Comparison of ENCODE assay signal across 8 mouse cellular contexts in genomic region chr1:151692867-151693266, GRCm38 (mm10).
DNase-seq lines count a peak whose midpoint lies in the region.
"Not testable (repeated sequence)": the region's sequence is repeated elsewhere in the genome, so short reads cannot be mapped to it uniquely, and the experiment has no call there.

No protein-coding gene starts in this region.

- DNase-seq in MN1 (ENCODE audit: low spot score), result peak; percentile 48
- DNase-seq in adrenal gland, postnatal 25 days, result peak; percentile 77
- DNase-seq in gastrocnemius, postnatal 36 days, result peak; percentile 68 to 84
- DNase-seq in heart, postnatal 10 days, result peak; percentile 87 to 88
- peak; percentile 80 to 81 for DNase-seq in kidney, adult 8-10 months
- DNase-seq in left cerebral cortex, postnatal 4 days, result peak; percentile 23
- DNase-seq in lung, postnatal 4 days, result peak; percentile 73 to 82
- DNase-seq in urinary bladder, postnatal 14 days (ENCODE audit: low spot score), result peak; percentile 73

- intact Hi-C loops in gastrocnemius, postnatal 36 days (cut with DNase I); left cerebral cortex, postnatal 4 days (cut with DNase I): not testable (repeated sequence)
- intact Hi-C loops in heart, postnatal 10 days (cut with DNase I), result loop anchor here (5.0 kb wide), 1 partner anchor 61 kb away; no protein-coding TSS in a partner anchor

Comparison
In these comparisons a context has a peak if more than half of its experiments do, and no peak if none do; other contexts are left out.
1. Peak in every context shown above with its lines: DNase-seq.
2. DNase-seq: peak in every context shown above with its lines; median percentile 88 in heart, postnatal 10 days; 80 in kidney, adult 8-10 months; 78 in lung, postnatal 4 days; 77 in adrenal gland, postnatal 25 days; 76 in gastrocnemius, postnatal 36 days; 73 in urinary bladder, postnatal 14 days; 48 in MN1; 23 in left cerebral cortex, postnatal 4 days.